Mouse (Mus musculus): Measurements from ENCODE around the gene Napepld. TPM values are rescaled to one million over a fixed set of nuclear protein-coding genes. Genes with fewer than 3 reads are reported as not detected.

Napepld gene
- 8.7 and 8.8 TPM in 2 replicates for polyA plus RNA-seq (2014; fragmentation: Nextera tagmentation; extraction: Ambion mirVana)

- under 1% methylated on average over 57 of the region's 59 CpGs for WGBS
- Histone ChIP-seq H3K4me3 (ENCODE audit: low read depth, low read length) (peak within 1 kb of the TSS; percentile 70), H3K9ac (ENCODE audit: low read length) (peak within 1 kb of the TSS; percentile 92), H3K36me3 (ENCODE audit: control insufficient read depth, insufficient read depth, low read length) (no peaks in the 10 kb centered on the region), H3K27ac (ENCODE audit: low read depth, low read length) (peak within 1 kb of the TSS; percentile 95), H3K27me3 (ENCODE audit: control insufficient read depth, insufficient read depth, low read length) (no peaks in the 10 kb centered on the region), H3K4me1 (ENCODE audit: control insufficient read depth, insufficient read depth, low read length) (0 out of 2 replicates have a peak, but pooled peaks cover 2% of the 10 kb centered on the region), H3K4me2 (ENCODE audit: low read depth) (peak within 1 kb of the TSS; percentile 52), H3K9me3 (ENCODE audit: control insufficient read depth, low read length) (no peaks in the 10 kb centered on the region)
- ATAC-seq (ENCODE audit: insufficient read depth, low FRiP score, low TSS enrichment) (peak; percentile 98), DNase-seq (ENCODE audit: low spot score) (peak; percentile 98)
These were observed at the start of gene Napepld for GRCm38 (mm10) chr5:21701351-21702008. Gene Napepld (minus strand): TSS chr5:21701396.

DNA sequence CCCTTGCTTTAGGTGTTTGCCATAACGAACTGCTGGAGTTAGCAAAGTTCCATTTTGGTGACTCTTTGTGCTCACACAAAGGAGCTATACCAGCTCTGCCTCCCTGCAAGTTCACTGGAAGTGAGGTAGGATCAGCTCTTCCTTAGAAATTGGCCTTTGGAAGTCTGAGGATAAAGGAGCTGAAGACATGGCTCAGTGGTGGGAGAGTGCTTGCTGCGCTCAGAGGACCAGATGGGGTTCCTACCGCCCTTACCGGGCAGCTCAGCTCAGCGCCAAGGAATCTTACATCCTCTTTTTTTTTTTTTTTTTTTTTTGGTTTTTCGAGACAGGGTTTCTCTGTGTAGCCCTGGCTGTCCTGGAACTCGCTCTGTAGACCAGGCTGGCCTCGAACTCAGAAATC, 44.8 kb upstream of the Napepld start:
- no peaks in the 10 kb centered on the region for H3K27me3 ChIP-seq (ENCODE audit: control insufficient read depth, insufficient read depth, low read length)
- no peak overlapping the region for H3K27ac ChIP-seq (ENCODE audit: low read depth, low read length)
- no peak for ATAC-seq (ENCODE audit: insufficient read depth, low FRiP score, low TSS enrichment)
- H3K9me3 ChIP-seq (ENCODE audit: control insufficient read depth, low read length), result no peaks in the 10 kb centered on the region
- WGBS, result 94% methylated on average over 6 of the region's 8 CpGs
- DNase-seq (ENCODE audit: low spot score), result no peak
- H3K4me2 ChIP-seq (ENCODE audit: low read depth), result no peak overlapping the region
- no peak overlapping the region for H3K4me3 ChIP-seq (ENCODE audit: low read depth, low read length)
- no peaks in the 10 kb centered on the region for H3K4me1 ChIP-seq (ENCODE audit: control insufficient read depth, insufficient read depth, low read length)
- peaks cover 19% of the 10 kb centered on the region for H3K36me3 ChIP-seq (ENCODE audit: control insufficient read depth, insufficient read depth, low read length)
- H3K9ac ChIP-seq (ENCODE audit: low read length), result no peak overlapping the region

- Histone ChIP-seq H3K9me3 (ENCODE audit: control insufficient read depth, low read length) (no peaks in the 10 kb centered on the region), H3K36me3 (ENCODE audit: control insufficient read depth, insufficient read depth, low read length) (peaks cover 19% of the 10 kb centered on the region), H3K4me1 (ENCODE audit: control insufficient read depth, insufficient read depth, low read length) (no peaks in the 10 kb centered on the region), H3K9ac (ENCODE audit: low read length) (no peak overlapping the region), H3K27me3 (ENCODE audit: control insufficient read depth, insufficient read depth, low read length) (no peaks in the 10 kb centered on the region), H3K4me2 (ENCODE audit: low read depth) (no peak overlapping the region), H3K27ac (ENCODE audit: low read depth, low read length) (no peak overlapping the region), H3K4me3 (ENCODE audit: low read depth, low read length) (no peak overlapping the region)
- ATAC-seq (ENCODE audit: insufficient read depth, low FRiP score, low TSS enrichment) (no peak), DNase-seq (ENCODE audit: low spot score) (no peak)
These were observed 43.5 kb upstream of the Napepld start for GRCm38 (mm10) chr5:21744651-21745050.

GRCm38 (mm10) chr5:21743606-21744005, 42.4 kb upstream of the Napepld start:
- Histone ChIP-seq H3K4me2 (ENCODE audit: low read depth) (no peak overlapping the region), H3K27ac (ENCODE audit: low read depth, low read length) (no peak overlapping the region), H3K36me3 (ENCODE audit: control insufficient read depth, insufficient read depth, low read length) (peaks cover 16% of the 10 kb centered on the region), H3K4me3 (ENCODE audit: low read depth, low read length) (no peak overlapping the region), H3K9ac (ENCODE audit: low read length) (no peak overlapping the region), H3K4me1 (ENCODE audit: control insufficient read depth, insufficient read depth, low read length) (no peaks in the 10 kb centered on the region), H3K9me3 (ENCODE audit: control insufficient read depth, low read length) (no peaks in the 10 kb centered on the region), H3K27me3 (ENCODE audit: control insufficient read depth, insufficient read depth, low read length) (no peaks in the 10 kb centered on the region)
- DNase-seq (ENCODE audit: low spot score), result no peak
- WGBS, result 96% methylated on average over 10 of the region's 10 CpGs
- ATAC-seq (ENCODE audit: insufficient read depth, low FRiP score, low TSS enrichment), result no peak

DNA sequence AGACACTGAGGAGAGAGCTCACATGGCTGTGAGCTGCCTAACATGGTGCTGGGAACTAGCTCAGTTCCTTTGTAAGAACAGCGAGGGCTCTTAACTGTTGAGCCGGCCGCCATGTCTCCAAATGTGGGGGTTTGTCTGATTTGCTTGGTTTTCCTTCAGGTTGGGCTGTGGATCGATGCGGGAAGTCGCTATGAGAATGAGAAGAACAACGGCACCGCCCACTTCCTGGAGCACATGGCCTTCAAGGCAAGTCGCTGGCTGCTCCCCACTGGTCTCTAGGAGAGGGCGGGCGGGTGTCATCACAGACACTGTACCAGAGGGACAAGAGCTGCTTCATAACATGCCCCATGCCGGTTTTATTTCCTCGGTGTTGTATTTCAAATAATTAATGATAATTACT, 38.7 kb upstream of the Napepld start:
- DNase-seq (ENCODE audit: low spot score) (no peak), ATAC-seq (ENCODE audit: insufficient read depth, low FRiP score, low TSS enrichment) (no peak)
- no peak overlapping the region for H3K9ac ChIP-seq (ENCODE audit: low read length)
- 92% methylated on average over 13 of the region's 13 CpGs for WGBS
- H3K9me3 ChIP-seq (ENCODE audit: control insufficient read depth, low read length), result no peaks in the 10 kb centered on the region
- H3K36me3 ChIP-seq (ENCODE audit: control insufficient read depth, insufficient read depth, low read length), result peaks cover 7% of the 10 kb centered on the region
- no peak overlapping the region for H3K4me3 ChIP-seq (ENCODE audit: low read depth, low read length)
- no peaks in the 10 kb centered on the region for H3K27me3 ChIP-seq (ENCODE audit: control insufficient read depth, insufficient read depth, low read length)
- H3K4me1 ChIP-seq (ENCODE audit: control insufficient read depth, insufficient read depth, low read length), result peaks cover 6% of the 10 kb centered on the region
- H3K4me2 ChIP-seq (ENCODE audit: low read depth), result no peak overlapping the region
- no peak overlapping the region for H3K27ac ChIP-seq (ENCODE audit: low read depth, low read length)

DNA sequence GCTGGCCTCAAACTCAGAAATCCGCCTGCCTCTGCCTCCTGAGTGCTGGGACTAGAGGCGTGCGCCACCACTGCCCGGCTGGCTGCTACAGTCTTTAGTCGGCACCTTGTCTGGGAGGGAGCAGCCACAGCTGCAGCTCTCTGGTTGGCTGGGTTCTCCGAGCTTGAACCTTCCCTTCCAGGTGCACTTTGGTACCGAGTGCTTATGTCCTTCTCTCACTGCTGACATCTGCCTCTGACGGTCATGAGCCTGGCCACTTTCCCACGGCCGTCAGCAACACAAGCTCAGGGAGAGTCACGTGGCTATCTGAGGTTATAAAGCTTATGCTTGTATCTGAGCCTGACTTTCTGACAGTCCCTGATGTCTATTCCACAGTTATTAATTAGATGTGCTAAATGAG, 37.9 kb upstream of the Napepld start:
- Histone ChIP-seq H3K4me1 (ENCODE audit: control insufficient read depth, insufficient read depth, low read length) (peaks cover 6% of the 10 kb centered on the region), H3K4me2 (ENCODE audit: low read depth) (no peak overlapping the region), H3K36me3 (ENCODE audit: control insufficient read depth, insufficient read depth, low read length) (peaks cover 7% of the 10 kb centered on the region), H3K9me3 (ENCODE audit: control insufficient read depth, low read length) (no peaks in the 10 kb centered on the region), H3K4me3 (ENCODE audit: low read depth, low read length) (no peak overlapping the region), H3K27me3 (ENCODE audit: control insufficient read depth, insufficient read depth, low read length) (no peaks in the 10 kb centered on the region), H3K9ac (ENCODE audit: low read length) (no peak overlapping the region), H3K27ac (ENCODE audit: low read depth, low read length) (no peak overlapping the region)
- ATAC-seq (ENCODE audit: insufficient read depth, low FRiP score, low TSS enrichment), result no peak
- no peak for DNase-seq (ENCODE audit: low spot score)
- 92% methylated on average over 11 of the region's 11 CpGs for WGBS

- no peak for ATAC-seq (ENCODE audit: insufficient read depth, low FRiP score, low TSS enrichment)
- Histone ChIP-seq H3K36me3 (ENCODE audit: control insufficient read depth, insufficient read depth, low read length) (no peaks in the 10 kb centered on the region), H3K4me1 (ENCODE audit: control insufficient read depth, insufficient read depth, low read length) (peaks cover 6% of the 10 kb centered on the region), H3K9me3 (ENCODE audit: control insufficient read depth, low read length) (no peaks in the 10 kb centered on the region), H3K4me3 (ENCODE audit: low read depth, low read length) (peak overlapping the region; percentile 94), H3K27me3 (ENCODE audit: control insufficient read depth, insufficient read depth, low read length) (no peaks in the 10 kb centered on the region), H3K27ac (ENCODE audit: low read depth, low read length) (no peak overlapping the region), H3K9ac (ENCODE audit: low read length) (peak overlapping the region; percentile 91), H3K4me2 (ENCODE audit: low read depth) (peak overlapping the region; percentile 82)
- 34% methylated on average over 10 of the region's 10 CpGs for WGBS
- no peak for DNase-seq (ENCODE audit: low spot score)
These were observed 36.4 kb upstream of the Napepld start for GRCm38 (mm10) chr5:21737620-21738019.

DNA sequence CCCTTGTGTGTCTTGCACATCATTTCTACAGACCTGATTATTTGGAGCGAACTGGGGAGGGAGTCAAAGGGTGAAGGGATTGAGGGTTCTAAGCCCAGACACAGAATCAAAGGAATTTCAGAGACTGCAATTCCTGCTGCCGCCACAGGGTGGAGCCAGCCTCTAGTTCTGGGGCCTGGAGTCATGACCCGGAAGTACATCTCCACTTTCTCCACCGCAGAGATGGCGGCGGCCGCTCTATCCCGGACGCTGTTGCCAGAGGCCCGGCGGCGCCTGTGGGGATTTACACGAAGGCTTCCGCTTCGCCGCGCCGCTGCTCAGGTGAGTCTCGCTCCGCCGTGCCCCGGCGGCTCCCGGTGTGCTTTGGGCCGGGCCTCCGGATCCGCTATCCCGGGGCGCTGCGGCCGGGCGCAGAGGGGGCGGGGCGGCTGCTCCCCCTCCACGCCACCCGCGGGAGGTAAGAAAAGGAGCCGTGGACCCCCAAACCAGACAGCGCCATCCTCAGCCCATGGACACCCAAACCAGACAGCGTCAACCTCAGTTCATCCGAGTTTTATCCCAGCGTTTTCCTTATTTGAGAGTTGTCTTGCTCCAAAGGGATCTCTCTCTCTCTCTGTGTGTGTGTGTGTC, 35.9 kb upstream of the Napepld start, which contains the start of gene Pmpcb:
Gene Pmpcb (plus strand): TSS at position 186 of the 630 bp plus-strand sequence.
- DNase-seq (ENCODE audit: low spot score) (peak; percentile 88), ATAC-seq (ENCODE audit: insufficient read depth, low FRiP score, low TSS enrichment) (peak; percentile 54)
- Histone ChIP-seq H3K4me2 (ENCODE audit: low read depth) (peak within 1 kb of the TSS; percentile 82), H3K27me3 (ENCODE audit: control insufficient read depth, insufficient read depth, low read length) (no peaks in the 10 kb centered on the region), H3K36me3 (ENCODE audit: control insufficient read depth, insufficient read depth, low read length) (no peaks in the 10 kb centered on the region), H3K4me3 (ENCODE audit: low read depth, low read length) (peak within 1 kb of the TSS; percentile 94), H3K4me1 (ENCODE audit: control insufficient read depth, insufficient read depth, low read length) (peaks cover 6% of the 10 kb centered on the region), H3K9ac (ENCODE audit: low read length) (peak within 1 kb of the TSS; percentile 91), H3K27ac (ENCODE audit: low read depth, low read length) (peak within 1 kb of the TSS; percentile 72; the same call in 1 of the 2 replicates), H3K9me3 (ENCODE audit: control insufficient read depth, low read length) (no peaks in the 10 kb centered on the region)
- WGBS, result under 1% methylated on average over 42 of the region's 42 CpGs

- WGBS, result 86% methylated on average over 11 of the region's 11 CpGs
- H3K4me3 ChIP-seq (ENCODE audit: low read depth, low read length), result no peak overlapping the region
These were observed 34.9 kb upstream of the Napepld start for GRCm38 (mm10) chr5:21736046-21736445.

More at GRCm38 (mm10) chr5:21736046-21736445, 34.9 kb upstream of the Napepld start:
- Histone ChIP-seq H3K4me2 (ENCODE audit: low read depth) (no peak overlapping the region), H3K9ac (ENCODE audit: low read length) (no peak overlapping the region), H3K4me1 (ENCODE audit: control insufficient read depth, insufficient read depth, low read length) (peaks cover 6% of the 10 kb centered on the region), H3K9me3 (ENCODE audit: control insufficient read depth, low read length) (no peaks in the 10 kb centered on the region), H3K27me3 (ENCODE audit: control insufficient read depth, insufficient read depth, low read length) (no peaks in the 10 kb centered on the region), H3K27ac (ENCODE audit: low read depth, low read length) (no peak overlapping the region), H3K36me3 (ENCODE audit: control insufficient read depth, insufficient read depth, low read length) (no peaks in the 10 kb centered on the region)
- ATAC-seq (ENCODE audit: insufficient read depth, low FRiP score, low TSS enrichment), result no peak
- DNase-seq (ENCODE audit: low spot score), result no peak
